Mouse (Mus musculus): ENCODE data around the gene Abcc8.

GRCm38 (mm10) chr7:46061614-46062013, 118.2 kb downstream of the Abcc8 start:
- TF ChIP-seq CTCF (IDR thresholded peaks at IDR 0.05; ENCODE audit: control insufficient read depth, insufficient read depth, insufficient read length) (no peak), CEBPB (IDR thresholded peaks at IDR 0.05; ENCODE audit: low read depth) (no peak), MYOG (IDR thresholded peaks at IDR 0.05; ENCODE audit: control insufficient read depth, extremely low read depth, insufficient read length) (no peak), MAX (IDR thresholded peaks at IDR 0.05) (no peak), USF1 (IDR thresholded peaks at IDR 0.05; ENCODE audit: low read depth) (no peak)
